Mouse (Mus musculus): ENCODE measurements around the gene Tmem126a.

Tmem126a gene

DNA sequence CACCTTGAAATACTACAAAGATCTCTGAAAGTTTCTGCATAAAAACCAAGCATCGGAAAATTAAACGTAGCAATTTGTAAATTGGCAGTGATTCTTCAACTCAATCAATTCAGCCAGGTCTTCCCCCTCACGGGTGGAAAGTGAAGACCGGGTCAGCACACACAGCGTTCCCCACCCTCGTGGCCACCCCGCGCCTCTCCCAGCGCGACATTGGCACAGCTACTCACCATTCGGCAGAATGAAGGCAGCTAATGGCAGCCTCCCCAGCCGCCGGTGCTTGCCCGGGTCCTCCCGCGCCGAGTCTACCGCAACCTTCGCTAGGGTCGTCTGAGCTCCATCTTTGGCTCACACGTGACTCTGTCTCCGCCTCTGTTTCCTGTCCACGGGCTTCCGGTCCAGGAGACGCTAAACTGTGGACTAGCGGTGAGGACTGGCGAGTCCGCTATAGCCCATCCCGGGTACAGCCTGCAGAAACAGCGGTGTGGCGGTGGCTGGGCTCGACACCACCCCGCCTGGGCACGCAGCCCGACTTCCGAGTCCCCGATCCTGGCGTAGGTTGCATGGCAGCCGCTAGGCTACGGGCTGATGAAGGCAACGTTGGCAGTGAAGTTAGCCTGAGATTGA, at the start of gene Tmem126a:
Tmem126a (minus strand) TSS at position 385 of the 624 bp plus-strand sequence.
- peak; percentile 95 for DNase-seq (ENCODE audit: low spot score)

DNA sequence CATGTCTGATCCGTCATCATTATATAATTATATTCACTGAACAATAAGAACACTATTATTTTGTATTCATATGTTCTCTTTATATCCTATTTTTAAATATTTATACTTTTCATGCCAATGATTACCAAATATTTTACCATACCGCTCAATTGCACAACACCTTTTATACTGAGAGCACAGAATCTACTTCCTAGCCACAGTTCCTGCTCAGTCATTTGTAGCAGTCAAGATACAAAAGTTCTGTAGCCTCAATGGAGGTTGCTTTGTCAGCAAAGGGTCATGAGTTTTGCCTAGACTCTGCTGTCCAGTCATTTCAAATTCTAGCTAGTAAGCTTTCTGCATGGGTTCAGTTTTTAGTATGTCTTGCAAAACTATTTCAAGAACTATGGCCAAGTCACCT, 25.6 kb upstream of the Tmem126a start:
- no peak for DNase-seq (ENCODE audit: low spot score)

DNA sequence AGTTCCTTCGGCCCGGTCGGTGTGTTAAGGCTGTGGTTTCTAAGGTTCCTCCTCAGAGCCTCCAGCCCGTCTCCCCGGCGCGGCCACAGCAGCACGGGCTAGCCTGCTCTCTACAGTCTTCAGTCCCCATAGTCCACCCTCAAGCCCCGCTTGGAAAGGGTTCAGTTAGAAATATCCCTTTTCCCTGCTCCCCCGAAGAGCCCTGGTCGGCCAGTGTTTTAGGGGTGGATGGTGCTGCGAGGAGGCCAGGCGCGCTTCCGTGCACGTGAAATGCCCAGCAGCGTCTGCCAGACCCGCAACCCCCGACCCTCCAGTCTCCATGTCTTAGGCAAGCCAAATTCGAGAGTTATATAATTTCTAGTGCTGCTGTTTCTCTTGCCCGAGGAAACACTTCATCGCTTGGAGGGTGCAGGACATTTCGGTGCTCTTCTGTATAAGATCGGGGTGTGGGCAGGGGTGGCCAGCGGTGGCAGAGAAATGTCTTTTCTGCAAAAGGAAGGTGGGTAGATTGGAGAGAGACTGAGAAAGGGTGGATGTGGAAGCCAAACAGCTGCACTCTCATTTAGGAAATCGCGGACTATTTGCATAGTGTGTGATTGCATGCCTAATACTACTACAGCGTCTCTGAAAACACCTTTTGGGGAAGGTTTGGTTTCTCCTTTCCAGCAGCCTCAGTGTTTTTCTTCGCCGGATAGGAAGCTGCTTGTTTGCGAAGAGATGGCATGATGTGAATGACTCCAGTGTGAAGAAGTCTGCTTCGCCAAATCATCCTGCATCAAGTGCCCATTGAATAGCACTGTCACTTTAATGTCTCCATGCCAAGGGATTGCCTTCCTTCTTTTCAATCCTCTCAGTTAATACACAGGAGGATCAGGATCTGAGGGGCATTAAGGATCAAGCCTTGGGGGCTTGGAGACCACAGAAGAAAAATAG, 19.6 kb upstream of the Tmem126a start, which contains the start of gene Dlg2:
Dlg2 (plus strand) TSS at position 360 of the 933 bp plus-strand sequence.
- DNase-seq (ENCODE audit: low spot score): peak; percentile 50

DNA sequence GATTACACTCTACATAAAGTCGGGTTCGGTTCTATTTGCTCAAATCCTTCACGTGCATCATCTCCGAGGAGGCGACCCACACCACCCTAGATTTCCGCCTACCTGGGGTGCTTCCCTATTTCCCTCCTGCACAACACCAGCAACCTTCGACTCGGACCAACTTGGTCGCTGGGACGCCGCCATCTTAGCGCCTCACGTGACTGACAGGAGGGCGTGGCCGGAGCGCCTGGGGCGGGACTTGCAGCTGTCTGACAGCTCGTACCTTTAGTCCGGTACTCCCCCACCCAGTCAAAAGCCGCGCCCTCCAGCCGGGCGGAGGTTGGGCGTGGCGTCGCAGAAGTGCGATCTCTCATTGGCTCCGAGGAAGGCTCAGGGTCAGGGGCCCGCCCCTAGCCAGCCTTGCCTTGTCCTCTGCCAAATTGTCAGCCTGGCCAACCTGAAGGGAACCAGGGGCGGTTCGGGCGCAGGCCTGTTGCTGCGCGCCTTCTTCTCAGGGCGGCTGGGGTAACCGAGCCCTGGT, 18.8 kb upstream of the Tmem126a start, which contains the start of gene Tmem126b:
Tmem126b (minus strand) TSS at position 209 of the 520 bp plus-strand sequence.
- DNase-seq (ENCODE audit: low spot score): peak; percentile 99

DNA sequence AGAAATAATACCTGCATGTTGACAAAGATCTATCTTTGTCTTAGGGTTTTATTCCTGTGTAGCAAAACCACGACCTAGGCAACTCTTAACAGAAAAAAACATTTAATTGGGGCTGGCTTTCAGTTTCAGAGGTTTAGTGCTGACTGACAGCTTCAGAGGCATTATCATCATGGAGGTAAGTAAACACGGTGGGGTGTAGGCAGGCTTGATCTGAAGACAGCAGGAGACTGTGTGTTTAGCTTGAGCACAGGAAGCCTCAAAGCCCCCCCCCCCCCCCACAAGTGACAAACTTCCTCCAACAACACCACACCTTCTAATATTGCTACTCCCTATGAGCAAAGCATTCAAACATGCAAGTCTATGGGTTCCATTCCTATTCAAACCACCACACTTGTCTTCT, 16.5 kb upstream of the Tmem126a start:
- no peak for DNase-seq (ENCODE audit: low spot score)

DNA sequence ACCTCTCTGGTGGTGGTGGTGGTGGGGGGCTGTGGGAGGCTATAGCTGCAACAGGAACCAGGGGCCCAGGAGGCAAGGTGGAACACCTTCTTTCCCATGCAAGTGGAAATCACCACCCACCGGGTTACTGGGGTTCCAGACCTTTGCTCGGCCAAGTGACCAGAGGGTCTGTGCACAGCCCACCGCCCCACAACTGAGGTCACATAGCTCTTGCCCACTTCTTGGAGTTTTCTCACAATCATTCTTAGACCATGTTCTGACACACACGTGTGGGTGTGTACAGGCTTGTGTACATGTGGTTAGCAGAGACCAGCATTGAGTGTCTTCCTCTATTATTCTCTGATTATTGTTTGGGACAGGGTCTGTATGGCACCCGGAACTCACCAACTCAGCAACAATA, 4.4 kb upstream of the Tmem126a start:
- no peak for DNase-seq (ENCODE audit: low spot score)

DNA sequence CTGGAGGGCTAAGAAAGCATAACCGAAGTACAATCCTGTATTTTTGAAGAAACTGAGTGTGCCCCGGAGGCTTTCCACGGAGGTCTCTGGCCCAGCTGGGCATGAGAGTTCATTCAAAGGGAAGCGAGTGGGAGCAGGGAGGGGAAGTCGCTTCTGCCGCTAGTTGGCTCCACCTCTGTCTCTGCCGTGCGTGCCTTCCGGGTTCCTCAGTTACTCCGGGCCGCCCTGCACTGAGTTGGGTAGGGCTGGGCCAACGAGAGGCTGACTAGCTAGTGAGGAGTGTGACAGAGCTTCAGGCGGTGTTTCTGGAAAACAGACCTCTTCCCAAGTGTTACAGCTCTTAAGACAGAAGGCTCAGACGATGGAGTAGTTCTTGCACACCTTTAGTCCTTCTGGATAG, 3.9 kb upstream of the Tmem126a start:
- DNase-seq (ENCODE audit: low spot score): no peak

DNA sequence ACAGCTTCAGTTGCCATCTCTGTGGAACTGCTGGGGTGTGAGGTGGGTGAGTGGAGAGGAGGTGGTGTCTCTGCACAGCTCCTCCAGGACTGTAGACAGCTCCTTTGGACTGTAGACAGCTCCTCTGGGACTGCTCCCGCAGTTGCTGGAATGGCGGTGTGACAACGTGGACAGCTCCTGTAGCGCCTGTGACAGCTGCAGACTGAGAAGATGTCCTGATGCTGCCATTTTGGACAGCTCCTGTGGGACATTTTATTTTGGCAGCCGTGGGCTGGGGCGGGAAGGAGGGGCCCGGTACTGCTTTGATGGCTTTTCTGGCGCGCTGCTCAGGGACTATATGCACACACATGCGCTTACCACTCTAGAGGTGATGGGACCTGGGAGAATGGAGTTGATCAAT, 3.3 kb upstream of the Tmem126a start:
- DNase-seq (ENCODE audit: low spot score): no peak

DNA sequence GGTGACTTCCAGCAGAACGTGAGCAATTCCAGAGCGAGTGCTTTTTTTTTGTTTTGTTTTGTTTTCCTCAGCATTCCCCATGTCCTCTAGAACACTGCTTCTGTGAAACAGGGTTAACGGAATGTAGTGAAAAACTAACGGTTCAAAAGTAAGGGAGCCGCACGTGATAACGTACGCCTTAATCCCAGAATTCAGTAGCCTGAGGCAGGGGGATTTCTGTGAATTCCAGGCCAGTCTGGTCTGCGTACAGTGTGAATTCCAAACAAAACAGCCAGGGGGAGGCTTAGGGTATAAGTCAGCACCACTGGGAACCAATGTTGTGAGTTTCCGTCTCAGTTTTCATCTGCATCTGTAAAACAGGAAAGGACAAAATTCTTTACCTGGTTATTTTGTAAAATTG, 488 bp upstream of the Tmem126a start:
- DNase-seq (ENCODE audit: low spot score): peak; percentile 70

DNA sequence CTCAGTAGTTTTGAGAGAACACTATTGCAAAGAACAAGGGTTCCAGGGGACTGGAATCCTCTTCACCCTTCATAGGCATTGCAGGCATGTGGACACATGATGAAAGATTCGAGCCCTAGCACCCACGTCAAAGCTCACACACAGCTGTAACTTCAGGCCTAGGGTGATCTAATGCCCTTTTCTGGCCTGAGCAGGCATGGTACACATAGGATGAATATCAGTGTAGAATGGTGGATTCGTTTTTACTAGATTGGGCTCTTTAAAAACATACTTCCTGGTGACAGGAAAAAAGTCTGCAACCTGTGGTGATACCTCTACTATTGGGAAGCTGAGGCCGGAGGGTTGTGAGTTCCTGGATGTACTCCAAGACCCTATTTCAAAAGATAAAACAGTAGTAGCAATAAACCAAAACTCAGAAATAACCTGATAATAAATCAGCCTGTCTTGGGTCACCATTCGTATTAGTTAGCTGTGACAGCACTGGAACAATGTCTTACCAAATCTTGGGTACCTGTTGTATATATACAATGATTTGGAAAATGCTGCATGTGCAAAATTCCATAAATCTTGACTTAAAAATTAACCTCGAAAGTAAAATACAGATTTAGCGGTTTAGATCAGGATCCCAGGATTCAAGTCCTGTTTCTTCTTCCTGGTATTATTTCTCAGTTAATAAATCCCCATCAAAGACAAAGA, 732 bp downstream of the Tmem126a start:
- DNase-seq (ENCODE audit: low spot score): peak; percentile 39

DNA sequence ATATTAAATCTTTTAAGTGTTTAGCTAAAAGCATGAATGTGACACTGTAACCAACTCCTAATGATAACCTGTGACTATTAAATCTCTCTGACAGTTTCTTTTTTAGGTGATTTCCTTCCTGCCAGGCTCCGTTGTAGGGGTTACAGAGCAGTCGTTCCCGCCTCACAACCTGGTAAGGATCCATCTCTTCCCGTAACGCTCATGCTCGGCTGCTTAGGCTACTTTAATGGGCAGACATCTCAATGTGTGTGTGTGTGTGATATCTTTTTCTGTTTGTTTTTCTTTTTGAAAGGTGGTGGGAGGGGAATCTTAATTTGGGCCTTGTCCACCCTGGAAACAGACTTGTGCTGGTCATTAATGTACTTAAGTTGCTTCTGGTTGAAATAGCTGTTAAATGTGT, 12.8 kb downstream of the Tmem126a start:
- peak; percentile 40 for DNase-seq (ENCODE audit: low spot score)

DNA sequence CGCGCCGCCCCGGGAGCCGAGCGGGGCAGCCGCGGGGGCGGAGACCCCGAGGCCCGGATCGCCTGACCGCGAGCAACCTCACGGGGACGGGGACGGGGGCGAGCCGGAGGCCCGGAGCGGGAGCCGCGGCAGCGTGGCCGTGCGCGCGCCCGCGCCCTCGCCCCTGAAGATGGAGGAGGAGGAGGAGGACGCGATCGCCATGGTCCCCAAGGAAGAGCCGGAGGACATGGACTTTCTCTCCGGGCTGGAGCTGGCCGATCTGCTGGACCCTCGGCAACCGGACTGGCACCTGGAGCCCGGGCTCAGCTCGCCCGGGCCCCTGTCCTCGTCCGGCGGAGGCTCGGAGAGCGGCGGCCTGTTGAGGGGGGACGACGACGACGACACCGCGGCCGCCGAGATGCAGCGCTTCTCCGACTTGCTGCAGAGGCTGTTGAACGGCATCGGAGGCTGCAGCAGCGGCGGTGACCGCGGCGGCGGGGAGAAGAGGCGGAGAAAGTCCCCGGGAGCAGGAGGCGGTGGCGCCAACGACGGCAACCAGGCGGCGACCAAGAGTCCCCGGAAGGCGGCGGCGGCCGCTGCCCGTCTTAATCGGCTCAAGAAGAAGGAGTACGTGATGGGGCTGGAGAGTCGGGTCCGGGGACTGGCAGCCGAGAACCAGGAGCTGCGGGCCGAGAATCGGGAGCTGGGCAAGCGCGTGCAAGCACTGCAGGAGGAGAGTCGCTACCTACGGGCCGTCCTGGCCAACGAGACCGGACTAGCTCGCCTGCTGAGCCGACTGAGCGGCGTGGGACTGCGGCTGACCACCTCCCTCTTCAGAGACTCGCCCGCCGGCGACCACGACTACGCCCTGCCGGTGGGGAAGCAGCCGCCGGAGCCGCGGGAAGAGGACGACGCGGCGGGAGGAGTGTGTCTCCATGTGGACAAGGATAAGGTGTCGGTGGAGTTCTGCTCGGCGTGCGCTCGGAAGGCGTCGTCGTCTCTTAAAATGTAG, 13.6 kb downstream of the Tmem126a start:
- DNase-seq (ENCODE audit: low spot score): peak; percentile 72

DNA sequence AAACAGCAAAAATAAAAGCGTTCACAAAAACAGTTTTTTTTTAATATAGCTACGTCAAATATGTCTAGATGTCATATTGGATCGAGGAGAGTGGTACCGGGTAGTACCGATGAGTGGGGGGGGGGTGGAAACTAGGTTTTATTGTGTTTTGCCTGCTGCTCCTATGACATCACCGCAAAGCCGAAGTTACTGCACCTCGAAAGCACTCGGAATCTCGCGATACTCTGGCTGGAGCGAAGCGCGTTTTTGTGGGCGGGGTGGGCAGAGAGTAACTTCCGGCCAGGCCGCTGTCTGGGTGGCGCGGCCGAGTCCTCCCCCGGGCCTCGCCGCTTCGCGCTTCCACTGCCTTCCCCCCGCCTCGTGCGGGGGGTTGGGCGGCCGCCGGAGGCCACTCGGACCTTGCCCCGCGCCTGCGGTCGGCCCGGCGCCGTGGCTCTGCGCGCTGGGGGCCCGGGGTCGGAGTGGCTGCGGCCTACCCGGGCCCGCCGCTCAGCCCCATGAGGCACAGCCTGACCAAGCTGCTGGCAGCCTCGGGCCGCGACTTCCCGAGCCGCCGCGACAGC, 14.4 kb downstream of the Tmem126a start, which contains the start of gene Crebzf:
Crebzf (plus strand) TSS at position 212 of the 563 bp plus-strand sequence.
- peak; percentile 99 for DNase-seq (ENCODE audit: low spot score)

DNA sequence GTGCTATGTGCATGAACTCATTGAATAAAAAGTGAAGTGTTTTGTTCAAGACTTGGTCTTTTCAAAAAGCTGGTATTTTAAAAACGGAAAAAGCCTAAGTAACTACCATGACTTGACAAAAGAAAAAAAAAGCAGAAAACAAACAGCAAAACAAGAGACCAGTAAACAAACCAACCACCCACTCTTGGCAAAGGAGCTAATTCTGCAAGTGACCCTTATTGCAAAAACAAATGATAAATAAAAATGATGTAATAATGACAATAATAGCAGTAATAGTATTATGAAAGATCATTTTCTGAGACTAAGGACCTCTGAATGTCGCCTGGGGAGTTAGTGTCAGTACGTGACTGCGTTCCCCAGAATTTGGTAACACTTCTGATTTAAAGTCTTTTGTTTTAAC, 15.0 kb downstream of the Tmem126a start:
- DNase-seq (ENCODE audit: low spot score): peak; percentile 37

DNA sequence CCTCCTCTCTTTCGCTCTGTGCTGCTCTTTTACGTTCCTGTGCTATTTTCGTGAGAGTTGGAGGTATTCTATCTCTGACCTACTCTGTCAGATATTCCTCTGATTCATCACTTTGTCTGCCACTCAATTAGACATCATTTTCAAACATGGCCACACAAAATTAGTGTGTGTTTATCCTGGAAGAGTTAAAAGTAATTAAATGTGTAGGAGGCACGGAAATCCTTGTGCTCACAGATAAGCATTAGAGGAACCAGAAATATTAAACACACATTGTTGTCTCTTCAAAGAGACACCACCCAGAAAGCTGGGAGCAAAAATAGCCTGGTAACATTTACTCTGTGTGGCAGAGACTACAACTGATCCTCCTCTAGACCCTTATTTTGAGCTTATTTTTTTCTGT, 17.0 kb downstream of the Tmem126a start:
- no peak for DNase-seq (ENCODE audit: low spot score)

DNA sequence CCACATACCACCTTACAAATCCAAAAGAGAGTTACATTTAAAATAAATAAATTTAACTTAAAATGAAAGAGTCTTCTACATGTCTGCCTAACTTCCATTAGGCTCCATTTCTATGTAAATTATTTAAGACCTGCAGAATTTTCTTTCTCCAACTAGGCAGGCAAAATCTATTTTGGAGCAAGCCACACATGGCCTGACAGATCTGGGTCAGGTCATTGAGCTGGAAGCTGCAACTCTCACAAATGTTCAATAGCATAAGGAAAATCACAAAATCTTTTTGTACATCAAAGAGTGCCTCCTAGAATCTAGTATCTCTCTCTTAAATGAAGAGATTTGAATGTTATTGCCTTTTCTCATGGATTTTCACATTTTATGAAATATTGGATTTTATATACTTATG, 24.8 kb downstream of the Tmem126a start:
- no peak for DNase-seq (ENCODE audit: low spot score)

DNA sequence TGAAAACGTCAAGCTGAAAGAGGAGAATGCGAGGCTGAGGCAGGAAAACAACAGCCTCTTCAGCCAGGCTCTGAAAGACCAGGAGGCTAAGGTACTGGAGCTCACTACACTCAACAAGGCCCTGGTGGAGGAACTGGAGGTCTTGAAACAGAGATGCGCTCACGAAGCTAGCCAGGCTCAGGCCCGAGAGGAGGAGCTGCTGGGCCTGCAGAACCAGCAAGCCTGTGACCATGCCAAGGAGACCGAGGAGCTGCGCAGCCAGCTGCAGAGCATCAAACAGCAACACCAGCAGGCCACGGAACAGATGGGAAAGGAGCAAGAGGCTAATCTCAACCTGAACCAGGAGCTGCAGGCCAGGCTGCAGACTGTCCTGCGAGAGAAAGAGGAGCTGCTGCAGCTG, 30.0 kb downstream of the Tmem126a start:
- DNase-seq (ENCODE audit: low spot score): peak; percentile 73

DNA sequence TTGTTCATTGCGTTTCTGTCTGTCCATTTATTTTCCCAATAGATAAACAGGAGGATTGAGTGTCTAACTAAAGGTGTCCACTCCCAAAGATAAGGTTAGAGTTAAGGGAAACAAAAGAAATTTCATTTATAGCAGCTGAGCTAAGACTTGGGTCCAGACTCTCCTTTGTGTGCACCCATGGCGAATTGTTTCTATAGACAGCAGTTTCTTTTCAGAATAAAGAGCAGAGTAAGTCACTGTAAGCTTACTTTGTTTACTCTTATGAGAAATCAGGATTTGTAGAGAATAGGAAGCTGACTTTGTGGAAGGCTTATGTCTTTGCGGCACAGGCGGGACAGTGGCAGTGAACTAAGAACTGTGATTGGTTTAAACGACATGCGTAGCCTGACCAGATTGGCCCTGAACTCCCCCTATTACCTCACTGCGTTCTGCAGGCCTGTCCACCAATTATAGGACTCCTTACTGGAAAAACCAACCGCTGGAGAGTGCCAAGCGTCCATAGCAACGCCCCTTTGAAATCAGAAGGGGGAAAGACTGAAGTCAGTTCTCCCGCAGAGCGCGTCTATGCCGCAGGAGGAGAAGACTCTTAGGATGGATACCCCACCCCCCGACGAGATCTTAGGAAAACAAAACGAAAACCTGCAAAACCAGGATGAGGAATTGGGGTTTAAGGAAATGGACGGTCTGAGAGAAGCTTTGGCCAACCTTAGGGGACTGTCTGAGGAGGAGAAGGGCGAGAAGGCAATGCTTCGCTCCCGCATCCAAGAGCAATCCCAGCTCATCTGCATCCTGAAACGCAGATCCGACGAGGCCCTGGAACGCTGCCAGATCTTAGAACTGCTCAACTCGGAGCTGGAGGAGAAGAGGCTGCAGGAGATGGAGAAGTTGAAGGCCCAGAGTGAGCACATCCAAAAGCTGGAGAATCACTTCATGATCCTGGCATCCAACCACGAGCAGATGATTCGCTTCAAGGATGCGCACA, 30.7 kb downstream of the Tmem126a start, which contains the start of gene Ccdc89:
Ccdc89 (plus strand) TSS at position 558 of the 982 bp plus-strand sequence.
- DNase-seq (ENCODE audit: low spot score): peak; percentile 93

DNA sequence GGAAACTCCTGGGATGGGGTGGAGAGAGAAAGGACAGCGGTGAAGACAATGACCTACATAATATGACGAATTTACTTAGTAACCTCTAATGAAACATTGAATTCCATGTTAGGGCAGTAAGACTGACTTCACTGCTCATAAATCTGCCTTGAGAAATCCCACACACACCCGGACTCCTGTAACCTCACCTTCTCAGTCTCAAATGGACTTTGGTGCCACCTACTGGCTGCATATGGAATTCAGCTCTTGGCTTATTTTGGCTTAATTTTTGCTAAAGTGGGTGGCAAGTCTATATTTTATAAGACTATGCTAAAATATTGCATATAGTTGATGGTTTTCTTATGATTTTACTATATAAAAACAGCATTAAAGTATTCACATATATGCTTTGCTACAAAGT, 47.1 kb downstream of the Tmem126a start:
- peak; percentile 51 for DNase-seq (ENCODE audit: low spot score)

All from MN1 (cell line).